Mouse (Mus musculus) brain, embryonic 14.5 days (tissue): ENCODE results near the gene Mybphl.

Experiments used
- CTCF ChIP-seq: fragments of 200-500 bp; IDR thresholded peaks from 2 replicates; pipeline ENCODE4 v1.5.1; 2012; ENCODE audit warnings: inconsistent platforms, mild to moderate bottlenecking, moderate library complexity, borderline replicate concordance; ENCODE audit not compliant: insufficient read depth, insufficient read length; ENCODE audit errors: extremely low read depth
- POLR2A ChIP-seq: fragments of 200-500 bp; IDR thresholded peaks from 2 replicates; pipeline ENCODE4 v1.6.1; 2012; ENCODE audit warnings: mild to moderate bottlenecking, inconsistent platforms, borderline replicate concordance; ENCODE audit not compliant: poor library complexity, insufficient read depth, insufficient read length, severe bottlenecking; ENCODE audit errors: extremely low read depth

DNA sequence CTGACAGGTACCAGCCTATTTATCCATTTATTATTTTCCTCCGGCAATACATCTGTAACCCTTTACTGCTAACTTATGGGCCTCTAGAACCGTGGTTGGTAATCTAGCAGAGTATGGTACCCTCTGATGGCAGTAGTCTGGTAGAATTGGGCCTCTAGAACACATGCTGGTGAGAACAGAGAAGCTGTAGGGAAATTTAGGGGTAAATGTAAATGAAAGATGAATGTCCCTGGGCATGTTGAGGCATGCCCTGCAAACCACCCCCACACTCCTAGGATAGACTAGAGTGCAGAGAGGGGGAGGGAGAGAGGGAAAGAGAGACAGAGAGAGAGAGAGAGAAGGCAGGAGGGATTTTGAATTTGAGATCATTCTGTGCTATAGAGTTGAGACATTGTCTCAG, 19.7 kb downstream of the Mybphl start:
- TF ChIP-seq CTCF (no peak), POLR2A (no peak)
